Comparison of ENCODE assay signal across 8 mouse cellular contexts in genomic region chr17:34205021-34205745, GRCm38 (mm10). TPM values are rescaled to one million over a fixed set of nuclear protein-coding genes. Genes with fewer than 3 reads are reported as not detected.
DNase-seq lines count a peak whose midpoint lies in the region; ATAC-seq lines count a peak whose summit lies in the region.

No protein-coding gene starts in this region.

- peak overlapping the region; percentile 89 for H3K4me2 ChIP-seq in embryonic facial prominence, embryonic 14.5 days (ENCODE audit: low read depth, low read length)
- H3K4me2 ChIP-seq in heart, embryonic 15.5 days = peak overlapping the region; percentile 98

- peaks cover 39% of the 10 kb centered on the region for H3K27me3 ChIP-seq in embryonic facial prominence, embryonic 14.5 days (replicated peaks; ENCODE audit: control insufficient read depth, insufficient read depth, low read length)
- H3K27me3 ChIP-seq in heart, embryonic 15.5 days = peaks cover 61% of the 10 kb centered on the region

- DNase-seq in 3134 (ENCODE audit: extremely low read depth, insufficient read length, low spot score) (peak; percentile 61), A20 (ENCODE audit: low read depth, low spot score) (peak; percentile 71), liver (peak; percentile 18)
- DNase-seq in embryonic facial prominence, embryonic 14.5 days (ENCODE audit: low spot score) = no peak
- peak; percentile 56 for DNase-seq in naive thymus-derived CD4-positive, alpha-beta T cell, adult 2 months (ENCODE audit: low read depth)
- DNase-seq in right cerebral cortex, postnatal 36 days (ENCODE audit: low spot score in 2 of 2) = no peak
- no peak for DNase-seq in cerebellum, adult 8-10 months

- WGBS in embryonic facial prominence, embryonic 14.5 days = 10% methylated on average over 18 of the region's 18 CpGs
- 15% methylated on average over 18 of the region's 18 CpGs for WGBS in heart, embryonic 15.5 days

- no peak overlapping the region for H3K27ac ChIP-seq in embryonic facial prominence, embryonic 14.5 days (replicated peaks; ENCODE audit: low read depth, low read length)
- H3K27ac ChIP-seq in heart, embryonic 15.5 days = peak overlapping the region; percentile 16; the same call in 1 of the 2 replicates

- 0 out of 2 replicates have a peak, but pooled peaks cover 3% of the 10 kb centered on the region for H3K9me3 ChIP-seq in embryonic facial prominence, embryonic 14.5 days (ENCODE audit: control insufficient read depth, low read length)
- H3K9me3 ChIP-seq in heart, embryonic 15.5 days (replicated peaks) = no peaks in the 10 kb centered on the region

- no peaks in the 10 kb centered on the region for H3K4me1 ChIP-seq in embryonic facial prominence, embryonic 14.5 days (ENCODE audit: control insufficient read depth, insufficient read depth, low read length)
- H3K4me1 ChIP-seq in heart, embryonic 15.5 days (replicated peaks) = peaks cover 11% of the 10 kb centered on the region

- peak overlapping the region; percentile 73 for H3K9ac ChIP-seq in embryonic facial prominence, embryonic 14.5 days (ENCODE audit: low read depth, low read length)
- H3K9ac ChIP-seq in heart, embryonic 15.5 days = peak overlapping the region; percentile 79

- peak overlapping the region; percentile 70 for H3K4me3 ChIP-seq in embryonic facial prominence, embryonic 14.5 days (ENCODE audit: low read depth, low read length)
- peak overlapping the region; percentile 93 for H3K4me3 ChIP-seq in heart, embryonic 15.5 days

- ATAC-seq in embryonic facial prominence, embryonic 14.5 days (ENCODE audit: low read depth) = no peak
- ATAC-seq in heart, embryonic 15.5 days (replicated peaks; ENCODE audit: insufficient number of reproducible peaks, insufficient read depth, low FRiP score, low read depth) = peak; percentile 23

- H3K36me3 ChIP-seq in embryonic facial prominence, embryonic 14.5 days (ENCODE audit: control insufficient read depth, insufficient read depth, low read length) = no peaks in the 10 kb centered on the region
- H3K36me3 ChIP-seq in heart, embryonic 15.5 days = no peaks in the 10 kb centered on the region

RNA-seq across cellular contexts. Expression of gene Tap2, which starts 1.9 kb away (rescaled TPM):
- polyA plus RNA-seq in embryonic facial prominence, embryonic 14.5 days (2014; fragmentation: Nextera tagmentation; extraction: Ambion mirVana) = 3.3 and 4.1 TPM in 2 replicates
- polyA plus RNA-seq in heart, embryonic 15.5 days (2015; fragmentation: Nextera tagmentation; extraction: Ambion mirVana) = 5.3 and 13.7 TPM in 2 replicates

RNA-seq across cellular contexts. Expression of gene Psmb8, which starts 7.7 kb away (rescaled TPM):
- polyA plus RNA-seq in embryonic facial prominence, embryonic 14.5 days (2014; fragmentation: Nextera tagmentation; extraction: Ambion mirVana) = 10.0 and 12.1 TPM in 2 replicates
- 6.3 and 50.4 TPM in 2 replicates for polyA plus RNA-seq in heart, embryonic 15.5 days (2015; fragmentation: Nextera tagmentation; extraction: Ambion mirVana)

RNA-seq across cellular contexts. Expression of gene Psmb9, which starts 17.6 kb away (rescaled TPM):
- polyA plus RNA-seq in embryonic facial prominence, embryonic 14.5 days (2014; fragmentation: Nextera tagmentation; extraction: Ambion mirVana) = 2.8 and 3.8 TPM in 2 replicates
- polyA plus RNA-seq in heart, embryonic 15.5 days (2015; fragmentation: Nextera tagmentation; extraction: Ambion mirVana) = 3.1 and 22.4 TPM in 2 replicates

RNA-seq across cellular contexts. Expression of gene Tap1, which starts 17.8 kb away (rescaled TPM):
- polyA plus RNA-seq in embryonic facial prominence, embryonic 14.5 days (2014; fragmentation: Nextera tagmentation; extraction: Ambion mirVana) = 5.1 and 7.4 TPM in 2 replicates
- polyA plus RNA-seq in heart, embryonic 15.5 days (2015; fragmentation: Nextera tagmentation; extraction: Ambion mirVana) = 2.4 and 8.0 TPM in 2 replicates

RNA-seq across cellular contexts. Expression of gene H2-Ob, which starts 33.5 kb away (rescaled TPM):
- polyA plus RNA-seq in embryonic facial prominence, embryonic 14.5 days (2014; fragmentation: Nextera tagmentation; extraction: Ambion mirVana) = 0.24 TPM in 1 of 2 replicates, not detected in the other
- 0.14 and 0.30 TPM in 2 replicates for polyA plus RNA-seq in heart, embryonic 15.5 days (2015; fragmentation: Nextera tagmentation; extraction: Ambion mirVana)

Comparison
In these comparisons a context has a peak if more than half of its experiments do, and no peak if none do; other contexts are left out.
1. DNase-seq: peak in 3134 (single experiment), A20 (single experiment), liver (single experiment) and naive thymus-derived CD4-positive, alpha-beta T cell, adult 2 months (single experiment); none in embryonic facial prominence, embryonic 14.5 days (single experiment), right cerebral cortex, postnatal 36 days (0 of 2) and cerebellum, adult 8-10 months (single experiment).